Mouse (Mus musculus): ENCODE measurements around the gene Mon2. TPM values are rescaled to one million over a fixed set of nuclear protein-coding genes. Genes with fewer than 3 reads are reported as not detected.

Gene Mon2
- total RNA-seq, 1 experiment from 2014 or later: 71.8 TPM

- no peak for DNase-seq
These were observed 112.1 kb downstream of the Mon2 start for GRCm38 (mm10) chr10:122964241-122964636.

DNA sequence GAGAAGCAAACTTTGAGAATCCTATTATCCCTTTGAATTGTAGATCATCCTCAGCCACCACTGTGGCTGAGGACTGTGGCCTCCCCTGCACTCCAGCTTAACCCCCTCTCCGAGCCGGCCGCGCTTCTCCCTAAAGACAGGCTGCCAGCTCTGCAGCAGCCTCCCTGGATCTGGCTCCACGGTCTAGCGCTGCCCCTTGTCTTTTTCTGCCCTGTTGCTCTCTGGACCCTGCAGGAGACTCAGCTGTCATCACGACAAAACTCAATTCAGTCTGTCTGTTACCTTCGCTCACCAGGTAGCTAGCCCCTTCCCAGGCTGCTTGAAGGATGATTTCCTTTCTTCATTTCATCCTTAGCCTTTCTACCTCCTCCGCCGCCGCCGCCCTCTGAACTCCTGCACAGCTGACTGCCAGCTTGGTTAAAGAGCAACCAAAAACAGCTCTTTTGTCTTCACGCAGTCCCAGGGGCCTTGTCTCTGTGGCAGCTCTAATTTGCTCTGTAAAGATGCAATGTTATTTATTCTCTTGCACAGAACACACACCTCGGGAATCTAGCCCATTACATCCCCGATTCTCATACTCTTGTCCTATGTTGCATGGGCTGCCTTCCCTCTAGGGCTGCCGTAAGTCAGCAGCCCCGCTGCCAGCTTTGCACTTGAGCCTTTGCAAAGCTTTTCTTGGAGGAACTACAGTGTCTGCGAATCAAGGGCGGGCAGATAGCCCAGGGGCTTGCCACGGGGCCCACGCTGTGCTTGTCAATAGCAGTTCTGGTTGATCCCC, 112.7 kb downstream of the Mon2 start:
- DNase-seq: no peak

GRCm38 (mm10) chr10:122962651-122963050, 113.7 kb downstream of the Mon2 start:
- DNase-seq: no peak

DNA sequence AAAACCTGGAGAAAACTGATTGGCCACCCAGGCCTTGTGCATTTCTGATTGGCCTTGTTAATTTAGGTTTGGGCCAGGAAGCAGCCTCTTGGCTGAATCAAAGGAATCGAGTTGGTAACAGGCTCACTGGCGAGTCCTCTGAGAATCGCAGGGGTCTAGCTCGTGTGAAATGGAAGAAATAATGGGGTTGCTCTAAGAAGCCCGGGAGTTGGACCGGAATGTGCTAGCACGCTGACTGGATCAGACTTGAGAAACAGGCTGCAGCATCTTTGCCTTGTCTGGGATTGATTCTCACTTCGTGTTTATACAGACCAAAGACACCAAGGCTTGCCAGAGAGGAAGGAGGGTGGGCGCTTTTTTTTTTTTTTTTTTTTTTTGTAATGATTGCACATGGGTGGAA, 114.8 kb downstream of the Mon2 start:
- no peak for DNase-seq

DNA sequence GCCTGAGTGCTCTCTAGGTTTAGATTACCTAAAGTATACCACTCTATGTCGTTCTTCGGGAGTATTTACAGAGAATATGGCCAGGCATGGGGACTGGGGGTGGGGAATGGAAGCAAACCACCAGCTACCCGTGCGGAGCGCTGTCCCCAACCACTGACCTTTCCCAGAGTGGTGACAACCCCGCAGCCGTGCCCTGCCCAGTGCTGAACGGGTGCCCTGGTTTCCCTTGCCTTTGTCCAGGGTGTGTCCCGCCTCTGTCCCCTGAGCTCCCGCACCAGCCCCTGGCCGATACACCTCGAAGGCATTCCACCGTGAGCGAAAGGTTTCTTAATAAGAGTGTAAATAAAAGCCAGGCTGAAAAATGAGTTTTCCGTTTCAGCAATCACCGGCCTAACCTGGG, 115.6 kb downstream of the Mon2 start:
- no peak for DNase-seq

DNA sequence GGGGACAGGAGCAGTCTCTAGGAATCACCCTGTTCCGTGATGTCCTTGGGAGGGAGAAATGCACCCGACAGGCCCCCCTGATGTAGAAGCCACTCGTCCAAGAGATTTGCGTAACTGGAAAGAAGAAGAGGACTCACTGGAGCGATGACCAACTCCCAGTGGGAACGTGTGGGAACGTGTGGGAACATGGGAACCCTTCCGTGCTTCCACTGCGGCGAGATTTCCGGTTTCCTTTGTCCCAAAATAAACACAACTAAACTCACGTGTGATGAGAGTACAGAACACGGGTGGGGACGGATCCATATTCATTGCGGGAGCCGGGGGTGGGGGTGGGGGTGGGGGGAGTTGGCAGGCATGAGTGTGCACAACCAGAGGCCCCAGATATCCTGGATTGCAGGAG, 116.1 kb downstream of the Mon2 start:
- DNase-seq: no peak

GRCm38 (mm10) chr10:122958699-122959098, 117.6 kb downstream of the Mon2 start:
- DNase-seq: no peak

GRCm38 (mm10) chr10:122957918-122958317, 118.4 kb downstream of the Mon2 start:
- no peak for DNase-seq

DNA sequence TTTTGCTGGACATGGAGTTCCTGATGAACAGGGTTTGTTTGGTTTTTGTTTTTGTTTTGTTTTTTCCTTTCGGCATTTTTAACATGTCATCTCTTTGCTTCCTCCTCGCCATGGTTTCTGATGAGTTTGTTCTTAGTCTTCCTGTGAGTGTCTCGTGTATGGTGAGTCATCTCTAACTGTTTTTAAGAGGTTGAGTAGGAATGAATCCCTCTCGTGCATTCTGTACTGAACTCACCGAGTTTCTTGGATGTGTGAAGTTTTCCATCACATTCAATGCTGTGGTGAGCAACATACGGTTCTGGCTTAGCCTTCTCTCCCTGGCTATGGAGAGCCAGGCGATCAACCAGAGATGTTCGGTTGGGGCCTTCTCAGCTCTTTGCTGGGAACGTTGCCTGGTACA, 122.7 kb downstream of the Mon2 start:
- DNase-seq: no peak

DNA sequence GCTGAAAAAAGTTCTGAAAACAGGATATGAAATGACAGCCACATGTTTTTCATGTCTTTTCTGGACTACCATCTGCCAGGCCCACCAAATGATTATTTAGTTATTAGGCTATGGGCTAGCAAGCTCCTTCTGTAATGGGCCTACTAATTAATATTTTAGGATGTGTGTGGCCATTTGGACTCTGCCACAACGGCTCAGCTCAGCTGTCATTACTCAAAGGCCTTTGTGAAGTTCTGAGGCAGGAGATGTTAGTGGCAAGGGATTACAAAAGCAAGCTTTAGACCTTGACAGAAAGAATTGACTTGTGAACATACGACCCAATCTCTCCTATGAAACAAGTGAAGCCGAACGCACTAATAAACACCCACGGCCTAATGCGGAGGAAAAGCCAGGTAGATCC, 125.3 kb downstream of the Mon2 start:
- DNase-seq: no peak

GRCm38 (mm10) chr10:122944888-122945287, 131.4 kb downstream of the Mon2 start:
- no peak for DNase-seq

DNA sequence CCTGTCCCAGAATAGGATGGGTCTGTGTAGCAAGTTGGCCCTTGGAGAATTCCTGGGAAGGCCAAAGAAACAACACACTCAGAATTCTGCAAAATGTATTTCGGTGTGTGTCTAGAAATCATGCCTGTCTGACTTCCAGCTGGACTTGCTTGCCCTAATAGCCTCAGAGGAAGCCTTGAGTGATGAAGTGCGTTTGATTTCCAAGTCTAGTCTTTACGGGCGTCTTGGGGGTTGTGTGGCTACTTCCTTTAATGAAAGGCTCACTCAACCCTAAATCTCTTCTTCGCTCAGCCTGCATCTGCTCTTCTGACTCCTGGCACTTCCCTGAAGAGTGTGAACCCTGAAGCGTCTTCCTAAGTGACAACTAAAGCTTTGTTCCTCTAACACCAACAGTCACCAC, 132.5 kb downstream of the Mon2 start:
- DNase-seq: no peak

- no peak for DNase-seq
These were observed 133.5 kb downstream of the Mon2 start for GRCm38 (mm10) chr10:122942771-122943170.

Small RNA genes within 50 kb of the gene (microRNA-seq; reads per million reads assigned to microRNA genes)
- 67,042 to 69,775 reads per million in 2 experiments for gene Mirlet7i

Other genes starting within 250 kb of the Mon2 start
- 92.2 and 94.3 TPM in 2 replicates for gene Usp15, start 120.5 kb upstream of the Mon2 start, total RNA-seq (2021)
- gene Fam19a2, start 187.5 kb upstream of the Mon2 start, total RNA-seq (2021): 1.2 and 1.7 TPM in 2 replicates